Mouse (Mus musculus) stomach, postnatal 0 days (tissue): Measurements from ENCODE around the gene Zkscan17.

Experiments
- CTCF ChIP-seq: IDR thresholded peaks from 2 replicates; pipeline ENCODE4 v1.5.1; 2016; ENCODE audit warnings: antibody characterized with exemption, low read depth, mild to moderate bottlenecking, moderate library complexity
- EP300 ChIP-seq: optimal IDR thresholded peaks from 2 replicates; pipeline ENCODE3; 2016; ENCODE audit warnings: antibody characterized with exemption

DNA sequence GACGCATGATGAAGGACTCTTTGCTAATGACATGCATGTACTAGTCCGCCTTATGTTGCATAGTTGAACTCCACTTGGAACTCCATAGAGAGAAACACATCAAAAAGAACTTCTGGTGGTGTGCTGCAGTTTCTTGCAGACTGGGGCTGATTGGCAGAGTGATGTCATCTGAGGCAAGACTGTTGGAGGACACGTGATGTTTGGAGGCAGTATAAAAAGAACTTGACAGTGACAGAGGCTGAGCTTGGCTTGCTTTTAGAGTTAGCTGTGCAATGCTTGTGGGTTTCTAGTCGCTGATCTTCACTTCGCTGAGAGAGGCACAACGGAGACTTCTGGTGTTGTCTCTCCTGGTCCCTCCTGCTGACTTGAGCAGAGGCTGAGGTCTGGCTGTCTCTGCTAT is 49.3 kb downstream of the Zkscan17 start:
- TF ChIP-seq CTCF (no peak), EP300 (no peak)
